Mouse (Mus musculus) cerebellum, adult 9-10 months (tissue): ENCODE data around the gene Satb1.

Source experiments
- DNase-seq: peaks from one replicate; pipeline ENCODE4 v3.0.0; 2022

Satb1 gene

DNA sequence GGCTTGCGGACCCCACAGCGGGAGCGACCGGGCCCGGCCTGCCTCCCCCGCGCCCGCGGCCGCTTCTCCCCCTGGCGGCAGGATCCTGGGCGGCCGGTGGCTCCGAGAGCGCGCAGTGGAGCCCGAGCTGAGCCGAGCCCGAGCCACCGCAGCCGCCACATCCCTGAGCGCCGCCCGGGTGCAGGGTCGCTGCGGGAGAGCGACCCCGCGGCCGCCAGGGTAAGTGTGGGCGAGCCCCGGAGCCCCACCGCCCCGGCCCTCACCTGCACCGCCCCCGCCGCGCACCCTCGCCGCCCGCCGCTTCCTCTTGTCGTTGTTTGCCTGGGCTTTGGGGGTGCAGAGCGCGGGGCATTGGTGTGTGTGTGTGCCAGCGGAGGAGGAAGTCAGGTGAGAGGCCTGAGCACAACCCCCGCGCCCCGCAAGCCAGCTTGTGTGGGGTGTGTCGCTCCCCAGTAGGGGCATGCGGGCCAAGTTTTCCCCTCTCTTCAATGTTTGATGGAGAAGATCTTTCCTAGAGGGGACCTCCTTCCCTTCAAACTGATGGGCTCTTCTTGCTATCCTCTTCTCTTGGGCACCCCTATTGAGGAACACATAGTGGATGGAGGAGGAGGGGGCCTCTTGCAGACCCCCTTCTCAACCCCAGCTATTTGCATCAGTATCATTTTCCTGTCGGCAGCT lies at the start of gene Satb1:
TSS of gene Satb1 (minus strand) at position 391 of the 678 bp plus-strand sequence.
- no peak for DNase-seq

DNA sequence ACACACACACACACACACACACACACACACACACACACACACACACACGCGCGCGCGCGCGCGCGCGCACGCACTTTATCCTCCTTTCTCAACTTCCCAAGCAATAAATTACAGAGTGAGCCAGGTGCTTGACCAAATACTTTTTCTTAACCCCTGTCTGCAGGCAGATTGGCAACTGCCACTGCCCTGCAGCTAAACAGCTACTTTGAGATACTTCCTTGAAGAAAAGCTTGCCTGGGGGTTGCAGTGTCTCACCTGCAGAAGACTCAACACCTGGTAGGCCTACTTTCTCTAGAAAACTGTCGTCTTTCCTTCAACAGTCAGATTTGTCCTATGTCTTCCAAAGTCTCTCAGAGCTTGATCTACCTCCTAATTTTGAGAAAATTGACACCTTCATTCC lies 49.5 kb upstream of the Satb1 start:
- DNase-seq = no peak

DNA sequence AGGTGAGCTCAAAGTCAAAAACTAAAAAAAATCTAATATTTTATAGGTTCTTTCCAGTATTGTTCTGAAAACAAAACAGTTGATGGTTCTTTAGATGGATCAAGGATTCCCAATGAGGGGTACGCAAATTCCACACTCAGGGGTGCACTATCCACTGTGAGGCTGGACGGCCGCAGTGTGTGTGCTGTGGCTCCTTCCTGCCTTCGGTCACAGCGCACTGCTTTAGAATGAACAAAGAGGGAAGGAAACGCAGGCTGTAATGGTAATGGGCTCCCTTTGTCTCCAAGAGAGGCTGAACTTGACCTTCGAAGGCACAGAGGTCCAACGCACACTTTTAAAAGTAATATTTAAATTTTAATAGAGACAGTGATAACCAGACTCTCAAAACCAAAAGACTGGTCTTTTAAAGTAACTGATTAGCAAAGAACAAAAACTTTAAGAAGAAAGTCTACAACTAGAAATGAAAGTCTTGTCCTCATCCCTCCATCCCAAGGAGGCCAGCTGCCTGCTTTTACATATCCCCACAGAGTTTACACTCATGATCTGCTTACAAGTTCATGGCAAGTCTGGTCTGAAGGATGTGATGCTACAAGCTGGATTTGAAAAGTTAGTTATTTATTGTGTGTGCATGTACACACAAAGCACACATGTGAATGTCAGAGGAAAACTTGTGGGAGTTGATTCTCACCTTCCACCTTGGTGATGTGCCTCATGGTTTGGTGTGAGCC lies 48.0 kb upstream of the Satb1 start:
- DNase-seq = no peak

DNA sequence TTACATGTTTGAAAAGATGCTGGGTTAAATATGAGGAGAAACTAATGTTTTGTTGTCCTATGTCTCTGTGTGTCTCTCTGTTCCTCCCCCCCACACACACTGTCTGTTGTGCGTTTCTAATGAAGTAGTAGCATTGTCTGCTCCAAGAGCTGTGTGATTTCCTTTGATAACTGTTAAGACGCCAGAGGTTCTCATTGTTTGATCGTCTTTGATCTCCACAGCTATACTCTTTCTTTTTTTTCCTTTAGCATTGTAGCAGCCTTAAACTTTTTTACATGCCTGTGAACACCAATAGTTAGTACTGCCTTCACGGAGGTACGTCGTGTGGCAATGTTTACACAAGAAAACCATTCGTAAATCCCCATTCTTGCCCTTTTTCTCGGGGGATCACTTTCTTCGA lies 47.1 kb upstream of the Satb1 start:
- no peak for DNase-seq

DNA sequence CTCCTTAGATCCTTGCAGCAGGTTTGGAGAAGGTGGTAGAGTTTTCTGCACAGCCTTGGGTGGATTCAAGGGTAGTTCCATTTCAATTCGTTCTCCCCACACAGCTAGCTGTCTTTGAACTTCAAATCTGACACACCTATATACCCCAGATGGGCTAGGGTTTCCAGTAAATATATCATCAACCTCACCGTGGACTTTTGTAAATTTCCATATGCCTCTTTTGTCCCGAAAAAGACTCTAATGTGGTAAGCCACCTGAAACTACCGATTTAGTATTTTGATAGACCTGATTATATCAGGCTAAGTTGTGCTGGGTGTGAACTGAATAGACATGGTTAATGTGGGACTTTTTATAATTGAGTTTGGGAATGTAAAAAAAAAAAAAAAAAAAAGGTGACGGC lies 46.6 kb upstream of the Satb1 start:
- DNase-seq = no peak

DNA sequence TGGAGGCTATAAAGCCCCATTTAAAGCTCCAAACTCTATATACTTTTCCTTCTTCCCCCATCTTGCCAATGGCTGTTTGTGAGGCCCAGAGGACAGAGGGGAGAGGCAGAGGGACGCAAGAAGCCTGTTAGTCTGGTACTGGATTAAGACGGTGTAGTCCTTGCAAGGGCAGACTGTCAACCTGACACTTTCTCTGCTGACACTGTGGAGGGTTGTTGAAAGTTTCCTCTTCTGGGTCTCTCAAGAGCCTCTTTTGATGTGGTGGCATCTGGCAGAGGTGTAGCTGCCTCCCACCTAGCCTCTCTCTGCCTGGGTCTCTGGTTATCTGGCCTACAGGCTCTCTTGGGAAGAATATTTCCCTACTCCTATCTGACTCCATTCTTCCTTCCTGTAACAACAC lies 46.1 kb upstream of the Satb1 start:
- no peak for DNase-seq

DNA sequence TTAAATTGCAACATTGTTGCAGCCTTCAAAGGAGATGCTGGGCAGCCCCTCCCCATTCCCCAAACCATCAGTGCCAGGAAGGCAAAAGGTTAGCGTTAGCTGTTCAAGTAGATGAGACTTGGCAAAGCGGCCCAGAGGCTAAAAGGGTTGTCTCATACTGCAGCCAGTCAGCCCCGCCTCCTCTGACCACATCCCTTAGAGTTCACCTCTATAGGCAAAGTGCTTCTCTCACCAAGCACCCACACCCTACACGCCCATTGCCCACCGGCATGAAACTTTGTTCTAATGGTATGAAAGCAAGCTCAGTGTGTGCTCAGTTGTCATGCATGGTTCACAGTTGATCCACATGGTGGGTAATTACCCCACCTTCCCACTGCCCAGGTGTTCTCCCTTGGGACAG lies 43.4 kb upstream of the Satb1 start:
- DNase-seq = no peak

DNA sequence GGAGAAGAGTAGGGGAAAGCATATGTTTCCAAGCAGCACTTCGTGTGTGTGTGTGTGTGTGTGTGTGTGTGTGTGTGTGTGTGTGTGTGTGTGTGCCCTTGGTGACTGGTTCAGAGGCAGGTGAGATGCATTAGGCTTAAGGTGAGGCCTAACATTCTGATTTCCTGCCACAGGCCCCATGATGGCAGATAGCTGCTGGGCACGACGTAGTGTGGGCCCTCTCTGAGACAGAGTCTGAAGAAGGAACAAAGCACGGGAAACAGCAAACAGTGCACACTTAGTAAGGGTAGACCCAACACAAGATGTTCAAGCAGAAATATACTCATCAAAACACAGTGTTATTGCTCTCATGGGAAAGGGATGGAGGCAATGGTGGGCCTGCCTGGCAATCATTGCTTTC lies 24.5 kb upstream of the Satb1 start:
- DNase-seq = no peak

DNA sequence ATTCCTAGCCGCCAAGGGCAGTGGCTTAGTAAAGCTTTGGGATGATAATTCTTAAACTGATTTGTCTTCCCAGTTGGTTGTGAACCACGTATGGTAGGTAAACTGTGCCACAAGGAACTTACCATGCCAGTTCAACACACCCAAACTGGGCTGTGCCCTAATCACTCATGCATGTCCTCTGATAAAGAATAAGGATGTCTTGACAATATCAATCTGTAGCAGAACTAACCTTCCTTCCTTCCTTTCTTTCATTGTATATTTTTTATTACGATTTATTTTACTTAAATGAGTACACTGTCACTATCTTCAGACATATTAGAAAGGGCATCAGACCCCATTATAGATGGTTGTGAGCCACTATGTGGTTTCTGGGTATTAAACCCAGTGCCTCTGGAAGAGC lies 23.2 kb upstream of the Satb1 start:
- no peak for DNase-seq

DNA sequence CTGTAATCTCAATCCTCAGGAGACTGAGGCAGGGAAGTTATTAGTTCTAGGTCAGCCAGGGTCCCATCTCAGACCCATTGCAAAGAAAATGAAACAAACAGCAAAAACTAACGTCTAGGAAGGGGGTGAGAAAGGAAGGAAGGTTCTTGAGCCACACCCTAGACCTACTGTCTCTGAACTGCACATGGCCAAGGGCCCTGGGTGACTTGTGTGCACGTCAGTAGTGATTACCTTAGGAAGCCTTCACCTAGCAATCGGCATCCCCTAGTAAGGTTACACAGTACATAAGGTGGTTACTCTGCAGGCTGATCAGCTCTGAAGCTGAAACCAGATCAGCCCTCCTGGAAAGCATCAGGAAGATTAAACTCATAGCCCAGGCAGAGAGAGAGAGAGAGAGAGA lies 22.2 kb upstream of the Satb1 start:
- DNase-seq = no peak

DNA sequence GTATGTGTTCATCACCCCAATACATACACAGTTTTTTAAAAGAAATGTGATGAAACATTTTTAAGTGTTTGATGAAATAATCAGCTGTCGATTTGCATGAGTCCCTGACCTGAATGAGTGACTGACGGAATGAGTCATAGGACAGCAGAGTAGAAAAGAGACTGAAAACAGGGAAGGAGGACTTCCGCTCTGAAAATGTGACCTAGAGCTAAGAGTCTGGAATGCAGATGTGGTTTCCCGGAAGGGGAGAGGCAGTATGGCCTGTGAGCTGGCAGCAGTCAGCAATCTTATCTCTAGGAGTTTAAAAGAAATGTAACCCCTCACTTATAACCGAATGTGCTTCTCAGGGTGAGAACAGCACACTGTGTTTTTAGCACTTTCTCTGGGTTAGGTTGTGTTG lies 20.9 kb upstream of the Satb1 start:
- no peak for DNase-seq

DNA sequence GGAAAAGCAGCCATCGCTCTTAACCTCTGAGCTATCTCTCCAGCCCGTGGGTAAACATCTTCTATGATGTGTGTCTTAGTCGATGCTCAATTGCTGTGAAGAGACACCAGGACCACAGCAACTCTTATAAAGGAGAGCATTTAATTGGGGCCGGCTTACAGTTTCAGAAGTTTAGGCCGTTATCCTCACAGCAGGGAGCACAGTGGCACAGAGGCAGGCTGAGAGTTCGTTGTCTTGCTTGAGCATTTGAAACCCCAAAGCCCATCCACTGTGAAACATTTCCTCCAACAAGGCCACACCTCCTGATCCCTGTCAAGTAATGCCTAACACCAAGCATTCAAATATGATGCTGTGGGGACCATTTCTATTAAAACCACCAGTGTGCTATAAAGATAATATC lies 7.5 kb upstream of the Satb1 start:
- no peak for DNase-seq

DNA sequence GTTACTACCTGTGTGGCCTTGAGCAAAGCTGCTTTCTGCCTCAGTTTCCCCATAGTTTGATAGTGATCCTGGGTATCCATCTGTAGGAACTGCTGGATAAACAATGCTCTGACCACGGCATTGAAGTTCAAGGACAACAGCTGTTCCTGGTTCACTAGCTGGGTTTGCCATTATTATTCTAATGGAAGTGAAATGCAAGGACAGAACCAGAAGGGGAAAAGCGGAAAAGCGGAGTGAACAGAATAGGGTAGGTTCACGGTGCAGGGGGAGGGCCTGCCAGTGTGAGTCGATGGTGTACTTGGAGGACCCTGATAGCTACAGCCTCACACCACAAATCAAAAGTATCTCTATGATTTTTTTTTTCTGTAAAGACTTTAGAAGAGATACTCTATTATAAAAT lies 6.4 kb upstream of the Satb1 start:
- no peak for DNase-seq

DNA sequence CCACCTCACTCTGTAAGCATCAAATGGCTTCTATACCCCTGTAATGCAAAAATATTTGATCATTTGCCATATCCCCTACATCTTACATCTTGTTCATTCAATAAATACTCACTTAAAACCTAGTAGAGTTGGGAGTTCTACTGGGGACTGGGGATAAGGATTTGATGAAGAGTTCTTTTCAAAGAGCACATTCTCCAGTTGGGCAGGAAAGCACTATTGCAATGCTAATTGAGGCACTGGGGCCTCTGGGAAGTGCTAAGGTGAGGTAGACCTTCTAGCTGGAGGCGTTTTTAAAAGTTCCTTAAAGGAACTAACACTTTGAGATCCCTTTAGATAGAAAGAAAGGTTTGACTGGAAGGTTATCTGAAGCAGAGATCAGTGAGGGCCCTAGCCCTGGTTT lies 3.8 kb upstream of the Satb1 start:
- no peak for DNase-seq

DNA sequence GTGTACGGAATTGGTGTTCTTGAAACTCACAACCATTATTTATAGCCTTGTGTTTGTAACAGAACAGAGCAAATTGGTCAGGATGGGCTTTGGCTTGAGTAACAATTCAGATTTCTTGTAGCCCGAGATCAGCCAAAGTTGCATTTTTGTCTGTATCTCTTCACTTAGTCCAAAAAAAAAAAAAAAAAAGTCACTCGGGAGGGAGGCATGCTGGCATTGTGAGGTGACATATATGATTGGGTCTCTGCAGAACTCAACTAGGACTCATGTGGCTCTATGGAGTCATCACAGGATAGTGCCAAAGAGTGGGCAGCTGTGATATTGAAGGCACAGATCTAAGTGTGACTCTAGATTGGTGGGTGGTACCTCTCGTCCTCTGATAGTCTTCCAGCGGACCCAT lies 3.2 kb upstream of the Satb1 start:
- no peak for DNase-seq

DNA sequence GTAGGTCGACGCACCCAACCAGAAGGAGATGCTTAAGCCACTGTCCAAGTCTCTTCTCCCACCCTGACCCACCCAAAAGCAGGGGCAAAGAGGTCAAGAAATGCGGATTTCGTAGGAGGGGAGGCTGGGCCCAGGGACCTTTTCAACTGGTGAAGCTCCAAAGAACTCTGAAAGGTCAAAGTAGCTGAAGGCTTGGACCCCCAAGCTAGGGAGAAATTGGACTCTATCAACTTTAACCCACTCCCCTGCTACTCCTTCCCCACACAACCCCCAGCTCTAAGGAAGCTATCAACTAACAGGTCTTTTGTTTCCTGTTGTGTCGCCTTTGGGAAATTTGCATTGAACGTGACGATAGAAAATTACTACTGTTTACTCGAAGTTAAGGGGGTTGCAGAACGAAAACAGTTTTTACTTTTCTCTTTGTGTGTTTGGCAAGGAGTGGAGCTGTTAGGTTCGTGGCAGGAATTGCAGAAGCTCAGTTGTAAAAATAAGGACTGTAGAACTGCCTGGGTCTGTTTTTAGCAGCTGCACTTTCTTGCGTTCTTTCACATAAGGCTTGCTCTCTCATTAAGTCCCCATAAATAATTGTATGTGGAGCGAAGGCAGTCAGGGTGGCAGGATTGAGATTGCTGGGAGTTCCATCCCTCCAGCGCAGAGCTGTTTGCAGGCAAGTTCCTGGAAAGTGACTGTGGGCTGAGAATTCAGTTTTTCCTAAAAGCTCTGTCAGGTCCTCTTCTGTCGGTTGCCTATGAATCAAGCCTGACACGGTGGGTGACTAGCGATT lies 680 bp upstream of the Satb1 start:
- DNase-seq = no peak

DNA sequence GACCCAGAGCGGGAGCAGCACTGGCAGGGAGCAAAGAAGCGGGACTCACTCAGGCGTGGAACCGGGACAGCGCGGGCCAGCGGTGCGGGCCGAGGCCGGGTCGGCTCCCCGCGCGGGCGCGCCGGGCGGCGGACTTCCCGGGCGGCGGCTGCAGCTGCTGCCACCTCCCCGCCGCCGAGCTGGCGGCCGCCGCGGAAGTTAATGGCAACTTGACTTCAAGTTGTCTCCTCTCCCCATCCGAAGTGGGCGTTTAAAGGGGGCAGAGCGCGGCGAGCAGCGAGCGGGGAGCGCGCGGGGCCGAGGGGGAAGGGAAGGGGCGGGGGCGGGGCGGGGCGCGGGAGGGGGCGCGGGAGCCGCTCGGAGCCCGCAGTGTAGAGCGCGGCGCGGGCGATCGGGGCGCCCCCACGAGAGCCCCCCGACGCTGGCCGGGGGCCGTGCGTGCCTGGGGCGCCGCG lies 642 bp downstream of the Satb1 start:
- no peak for DNase-seq

DNA sequence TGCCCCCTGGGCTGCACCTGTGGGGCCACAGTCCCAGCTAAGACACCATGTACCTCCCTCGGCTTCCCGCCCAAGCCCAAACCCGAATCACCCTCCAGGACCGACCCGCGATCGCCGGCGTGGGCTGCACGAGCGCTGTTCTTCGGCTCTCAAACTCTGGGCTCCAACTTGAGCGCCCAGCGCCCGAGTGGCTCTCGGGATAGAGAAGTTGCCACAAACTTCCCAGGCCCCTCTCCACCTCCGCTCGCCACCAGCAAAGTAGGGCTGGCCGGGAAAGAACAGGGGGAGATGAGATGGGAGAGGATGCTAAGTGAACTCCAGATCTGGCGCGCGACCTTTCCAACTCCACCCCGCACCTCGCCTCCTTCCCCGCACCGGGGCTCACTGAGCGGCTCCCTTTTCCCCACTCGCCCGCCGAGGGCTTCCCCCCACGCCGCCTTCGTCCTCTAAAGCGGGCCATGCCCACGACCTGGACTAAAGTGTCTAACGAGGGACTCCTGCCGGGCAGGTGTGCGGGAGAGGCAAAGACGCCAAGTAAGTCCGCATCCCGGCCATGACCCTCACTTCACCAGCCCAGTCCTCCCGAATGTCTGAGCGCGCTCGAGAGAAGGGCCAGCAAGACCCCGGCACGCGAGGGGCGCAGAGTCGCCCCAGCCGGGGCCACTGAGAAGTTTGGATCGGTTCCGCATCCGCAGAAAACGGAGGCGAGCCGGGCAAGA lies 1.2 kb downstream of the Satb1 start:
- DNase-seq = no peak

DNA sequence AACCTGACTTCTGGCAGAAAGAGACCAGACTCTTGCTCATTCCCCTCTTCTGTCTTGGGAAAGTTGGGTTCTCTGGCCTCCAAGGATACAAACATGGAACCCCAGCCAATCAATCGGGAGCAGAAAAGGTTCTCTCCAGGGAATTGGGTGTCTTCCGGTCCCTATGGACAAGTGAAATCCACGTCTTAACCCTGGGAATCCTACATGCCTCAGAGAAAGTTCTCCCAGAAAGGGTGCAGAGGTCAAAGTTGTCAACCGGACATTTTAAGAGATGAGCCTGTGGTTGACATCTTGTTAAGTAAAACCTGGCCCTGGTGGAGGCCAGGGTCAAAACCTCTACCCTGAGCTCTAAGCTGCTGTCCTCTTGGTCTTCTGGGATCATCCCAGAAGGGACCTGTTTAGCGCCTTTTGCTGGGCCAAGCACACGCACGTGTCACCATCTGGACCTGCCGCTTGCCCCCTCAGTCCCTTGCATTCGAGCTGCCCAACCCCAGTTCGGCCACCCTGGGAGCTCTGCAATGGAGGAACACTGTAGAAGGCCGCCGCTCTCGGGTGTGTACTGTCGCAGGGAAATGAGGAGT lies 1.9 kb downstream of the Satb1 start:
- no peak for DNase-seq

DNA sequence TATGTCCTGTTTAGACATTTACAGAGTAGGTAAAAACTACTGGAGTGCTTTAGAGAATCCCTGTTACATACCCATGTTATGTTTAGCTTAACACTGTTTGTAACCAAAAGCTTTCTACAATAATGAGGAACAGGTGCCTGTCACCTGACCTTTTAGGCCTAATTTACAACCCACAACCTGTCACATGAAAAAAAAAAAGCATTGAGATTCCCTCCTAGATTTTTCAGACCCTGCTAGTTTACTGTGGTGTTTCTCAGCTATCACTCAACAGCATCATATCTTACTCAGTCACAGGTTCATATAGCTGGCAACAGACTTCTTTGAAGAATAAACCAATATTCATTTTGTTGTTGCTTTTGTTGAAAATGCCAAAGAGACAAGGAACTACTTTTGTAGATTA lies 3.7 kb downstream of the Satb1 start:
- no peak for DNase-seq

DNA sequence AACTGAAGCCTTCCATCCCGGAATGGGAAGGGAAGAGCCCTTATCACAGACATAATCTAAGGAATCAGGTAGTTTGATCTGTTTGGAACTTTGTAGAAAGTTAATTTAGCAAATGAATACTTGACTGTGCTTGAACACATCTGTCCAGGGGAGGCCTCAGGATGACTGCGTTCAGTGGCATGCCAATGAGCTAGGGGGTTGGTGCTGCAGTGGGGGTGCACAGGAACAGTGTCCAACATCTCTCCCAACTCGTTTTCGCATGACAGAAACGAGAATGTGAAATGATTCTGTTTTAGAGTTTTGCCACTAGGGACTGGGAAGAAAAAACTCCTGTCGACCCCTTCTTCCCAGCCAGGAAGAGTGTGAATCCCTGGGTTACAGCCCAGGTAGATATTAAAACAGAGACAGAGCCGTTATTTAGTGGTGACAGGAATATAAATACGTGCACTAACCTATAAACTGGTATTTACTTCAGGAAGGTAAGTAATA lies 5.1 kb downstream of the Satb1 start:
- no peak for DNase-seq

DNA sequence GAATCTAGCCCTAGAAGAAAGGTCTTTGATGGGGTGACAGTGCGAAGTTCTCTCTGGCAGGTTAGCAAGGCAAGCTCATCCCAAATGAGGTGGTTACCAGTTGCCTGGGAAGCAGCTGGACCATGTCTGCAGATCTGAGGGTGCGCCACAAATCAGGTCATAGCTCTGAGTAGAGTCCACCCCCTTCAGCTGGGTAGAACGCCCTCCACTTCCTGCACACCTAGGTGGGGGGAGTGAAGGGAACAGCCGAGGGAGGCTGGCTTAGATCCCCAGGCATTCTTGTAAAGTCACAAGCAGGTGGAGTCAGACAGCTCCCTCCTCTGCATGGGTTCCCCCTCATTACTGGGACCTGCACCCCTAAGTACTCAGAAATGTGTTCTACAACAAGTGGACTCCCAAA lies 6.6 kb downstream of the Satb1 start:
- no peak for DNase-seq

DNA sequence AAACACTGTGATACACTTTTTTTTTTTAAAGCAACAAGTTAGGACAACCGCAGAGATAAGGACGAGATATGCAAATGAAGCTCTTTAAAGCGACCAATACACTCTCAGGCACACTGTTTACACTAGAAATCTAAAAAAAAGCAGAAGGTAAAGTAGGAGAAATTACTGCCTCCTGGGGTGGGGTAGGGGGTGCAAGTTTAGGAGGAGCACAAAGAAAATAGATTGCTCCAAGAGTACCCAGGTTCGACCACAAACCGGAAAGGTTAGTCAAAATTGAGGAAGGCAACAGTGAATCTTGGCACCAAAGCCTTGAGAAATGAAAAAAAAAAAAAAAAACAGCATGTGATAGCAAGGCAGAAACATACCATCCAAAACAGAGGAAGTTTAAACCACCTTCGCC lies 18.8 kb downstream of the Satb1 start:
- DNase-seq = no peak
